Mouse (Mus musculus) splenic B cell, adult 2 months (primary cell): ENCODE results near the gene Hapln4.
"Not testable (repeated sequence)": the region's sequence is repeated elsewhere in the genome, so short reads cannot be mapped to it uniquely, and the experiment has no call there.

Experiments used
- DNase-seq: peaks from one replicate; pipeline ENCODE4 v3.0.0-alpha.2; 2011; ENCODE audit warnings: low read depth, low spot score
- H3K27me3 ChIP-seq: 2 replicates; pipeline ENCODE4 v1.6.1; 2012; ENCODE audit warnings: mild to moderate bottlenecking, low read length, moderate library complexity, mixed read lengths; ENCODE audit not compliant: control insufficient read depth, poor library complexity, insufficient read depth, severe bottlenecking
- H3K36me3 ChIP-seq: 2 replicates; pipeline ENCODE4 v1.6.1; 2012; ENCODE audit warnings: mild to moderate bottlenecking, low read length, moderate library complexity, mixed read lengths; ENCODE audit not compliant: control insufficient read depth, poor library complexity, insufficient read depth, severe bottlenecking

Hapln4 gene

DNA sequence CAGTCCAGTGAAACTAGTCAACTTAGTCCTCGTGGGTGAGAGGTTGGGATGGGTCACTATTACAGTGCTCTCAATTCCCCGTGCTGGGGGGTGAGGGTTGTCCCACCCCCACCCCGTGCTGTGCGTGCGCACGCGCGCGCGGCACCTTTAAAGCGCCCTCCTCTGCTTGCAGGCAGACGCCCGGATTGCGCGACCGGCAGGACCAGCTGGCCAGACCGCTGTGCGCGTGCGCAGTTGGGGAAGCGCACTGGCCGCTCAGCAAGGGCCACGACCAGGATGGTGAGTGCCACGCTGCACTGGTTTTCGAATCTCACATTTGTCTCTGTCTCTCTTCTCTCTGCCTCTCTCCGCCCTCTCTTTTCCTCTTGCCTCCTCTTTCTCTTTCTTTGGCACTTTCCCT is at the start of gene Hapln4:
Gene Hapln4 (plus strand): TSS at position 173 of the 400 bp plus-strand sequence.
- DNase-seq, result peak; percentile 53
- Histone ChIP-seq H3K36me3 (no peaks in the 10 kb centered on the region), H3K27me3 (no peaks in the 10 kb centered on the region; the same call in 1 of the 2 replicates)

- no peak for DNase-seq
- no peaks in the 10 kb centered on the region for H3K27me3 ChIP-seq
- no peaks in the 10 kb centered on the region; the same call in 1 of the 2 replicates for H3K36me3 ChIP-seq
Observed at GRCm38 (mm10) chr8:70037994-70038393, 45.3 kb upstream of the Hapln4 start.

DNA sequence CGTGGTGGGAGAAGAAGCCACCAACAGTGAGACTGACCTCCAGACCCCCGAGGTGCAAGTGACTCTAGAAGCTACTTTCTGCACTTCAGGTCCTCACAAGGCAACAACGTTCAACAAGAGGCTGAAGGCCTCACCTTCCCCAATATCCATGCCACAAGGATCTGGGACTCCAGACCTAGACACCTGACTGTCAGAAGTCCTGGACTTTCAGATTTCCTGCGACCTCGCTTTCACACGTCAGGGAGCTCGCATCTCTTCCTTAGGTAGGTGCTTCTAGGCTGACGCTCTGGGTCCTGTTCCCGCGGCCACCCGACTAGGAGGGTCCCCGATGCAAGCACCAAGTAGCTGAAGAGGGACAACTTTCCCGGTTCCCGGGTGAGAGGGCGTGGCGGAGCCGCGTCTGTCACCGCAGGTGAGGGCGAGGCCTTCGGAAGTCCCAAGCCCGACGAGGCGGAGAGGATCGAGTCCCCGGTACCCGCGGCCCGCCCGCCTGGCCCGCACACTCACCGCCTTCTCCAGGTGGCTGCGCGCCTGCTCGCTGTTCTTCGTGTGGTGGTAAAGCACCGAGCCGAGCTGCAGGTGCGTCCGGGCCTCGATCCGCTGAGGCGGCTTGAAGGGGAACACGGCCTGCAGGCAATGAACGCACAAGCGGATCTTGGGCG is 41.2 kb upstream of the Hapln4 start:
- no peak for DNase-seq
- H3K36me3 ChIP-seq, result no peaks in the 10 kb centered on the region; the same call in 1 of the 2 replicates
- H3K27me3 ChIP-seq, result no peaks in the 10 kb centered on the region

DNA sequence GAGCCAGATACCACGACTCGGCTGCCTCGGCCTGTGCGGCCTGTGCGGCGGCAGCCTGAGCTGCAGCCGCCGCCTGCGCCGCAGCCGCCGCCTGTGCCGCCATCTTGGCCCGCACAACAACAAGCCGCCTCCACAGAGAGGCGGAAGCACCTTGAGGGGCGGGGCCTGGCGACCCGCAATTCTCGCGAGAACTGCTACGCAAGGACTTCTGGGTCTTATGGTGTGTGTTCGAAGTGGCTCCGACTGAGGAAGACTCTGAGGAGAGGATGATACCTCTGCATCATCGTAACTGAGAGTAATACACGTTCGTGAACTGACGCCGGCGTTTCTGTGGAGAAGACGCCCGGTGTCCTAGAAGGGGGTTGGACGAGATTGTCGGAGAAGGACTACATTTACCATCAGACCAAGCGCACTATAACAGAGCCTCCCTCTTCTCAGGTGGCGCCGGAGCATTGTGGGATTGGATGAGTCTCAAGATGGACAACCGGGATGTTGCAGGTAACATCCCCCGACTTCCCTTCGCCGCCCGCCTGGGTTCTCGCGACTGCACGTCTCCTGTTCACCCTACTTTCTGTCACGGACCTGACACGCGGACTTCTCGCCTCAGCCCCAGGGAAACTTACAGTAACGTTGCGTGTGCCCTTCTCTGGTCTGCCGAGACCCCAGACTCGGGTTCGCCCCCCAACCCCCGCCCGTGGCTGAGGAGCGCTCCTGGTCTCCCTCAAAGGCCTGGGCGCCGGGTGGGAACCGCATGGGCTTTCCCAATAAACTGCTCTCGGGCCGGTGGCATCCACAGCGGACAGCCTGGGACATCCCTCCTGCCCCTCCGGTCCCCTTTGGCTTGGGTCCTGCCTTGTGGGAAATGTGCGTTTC is 40.4 kb upstream of the Hapln4 start, which contains the start of the genes Mau2 and Sugp1:
Gene Mau2 (minus strand): TSS at position 152 of the 873 bp plus-strand sequence.
Gene Sugp1 (plus strand): TSS at position 231 of the 873 bp plus-strand sequence.
- Histone ChIP-seq H3K36me3 (no peaks in the 10 kb centered on the region; the same call in 1 of the 2 replicates), H3K27me3 (no peaks in the 10 kb centered on the region)
- DNase-seq, result peak; percentile 98

- no peaks in the 10 kb centered on the region for H3K27me3 ChIP-seq
- no peaks in the 10 kb centered on the region for H3K36me3 ChIP-seq
- DNase-seq, result no peak
Observed at GRCm38 (mm10) chr8:70043996-70044395, 39.3 kb upstream of the Hapln4 start.

DNA sequence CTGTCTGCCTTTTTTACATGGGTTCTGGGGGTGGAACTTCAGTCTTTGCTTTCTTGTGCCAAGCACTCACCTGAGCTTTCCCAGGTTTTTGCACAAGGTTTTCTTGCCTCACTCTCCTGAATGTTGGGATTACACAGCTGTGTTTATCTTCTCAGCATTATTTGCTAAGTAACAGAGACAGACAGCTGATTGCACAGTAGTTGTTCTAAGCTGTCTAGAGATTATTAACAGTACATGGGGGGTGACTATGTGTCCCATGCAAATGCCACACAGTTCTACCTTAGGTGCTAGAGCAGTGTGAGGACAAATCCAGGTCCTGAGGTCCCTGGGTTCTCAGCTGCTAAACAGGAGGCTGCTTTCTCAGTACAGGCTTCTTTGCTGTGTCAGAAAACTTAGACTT is 33.6 kb upstream of the Hapln4 start:
- Histone ChIP-seq H3K36me3 (peaks cover 2% of the 10 kb centered on the region), H3K27me3 (no peaks in the 10 kb centered on the region)
- no peak for DNase-seq

DNA sequence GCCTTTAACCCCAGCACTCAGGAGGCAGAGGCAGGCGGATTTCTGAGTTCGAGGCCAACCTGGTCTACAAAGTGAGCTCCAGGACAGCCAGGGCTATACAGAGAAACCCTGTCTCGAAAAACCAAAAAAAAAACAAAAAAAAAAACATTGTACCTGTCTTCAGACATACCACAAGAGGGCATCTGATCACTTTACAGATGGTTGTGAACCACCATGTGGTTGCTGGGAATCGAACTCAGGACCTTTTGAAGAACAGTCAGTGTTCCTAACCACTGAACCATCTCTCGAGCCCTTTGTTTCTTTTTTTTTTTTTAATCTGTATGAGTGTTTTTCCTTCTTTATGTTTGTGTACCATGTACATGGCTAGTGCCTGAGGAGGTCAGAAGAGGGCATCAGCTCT is 32.8 kb upstream of the Hapln4 start:
- not testable (repeated sequence) for H3K27me3 ChIP-seq, H3K36me3 ChIP-seq, DNase-seq

GRCm38 (mm10) chr8:70057721-70058120 is 25.5 kb upstream of the Hapln4 start:
- no peak for DNase-seq
- Histone ChIP-seq H3K27me3 (no peaks in the 10 kb centered on the region), H3K36me3 (peaks cover 8% of the 10 kb centered on the region; the same call in 1 of the 2 replicates)

DNA sequence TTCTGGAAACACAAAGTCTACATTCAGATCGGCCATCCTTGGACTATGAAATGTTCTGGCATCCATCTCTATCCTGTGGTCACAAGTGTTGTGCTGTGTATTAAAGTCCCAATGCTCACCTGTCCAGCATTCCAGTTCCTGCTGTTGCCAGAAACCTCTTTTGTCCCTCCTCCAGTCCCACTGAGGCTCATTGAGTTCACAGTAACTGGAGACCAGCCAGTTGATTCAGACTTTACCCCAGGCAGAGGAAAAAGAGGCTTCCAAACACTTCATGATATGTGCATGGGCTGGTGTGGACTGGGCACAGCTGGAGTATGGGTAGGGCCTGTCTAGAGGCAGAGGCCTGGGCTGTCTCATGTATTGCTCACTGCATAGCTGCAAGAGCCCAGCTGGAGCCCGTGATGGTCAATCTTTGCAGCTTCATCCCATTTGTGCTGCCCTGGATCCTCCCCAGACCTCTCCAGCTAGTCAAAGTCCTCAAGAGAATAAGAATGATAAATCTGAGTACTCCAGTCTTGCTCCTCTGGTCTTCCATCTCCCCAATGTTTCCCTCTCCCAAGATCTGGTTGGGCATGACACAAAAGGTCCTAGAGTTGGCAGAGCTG is 11.3 kb upstream of the Hapln4 start:
- Histone ChIP-seq H3K27me3 (no peaks in the 10 kb centered on the region), H3K36me3 (no peaks in the 10 kb centered on the region)
- no peak for DNase-seq

GRCm38 (mm10) chr8:70072441-70073069 is 10.7 kb upstream of the Hapln4 start, which contains the start of gene Tm6sf2:
Gene Tm6sf2 (plus strand): TSS chr8:70072924.
- no peaks in the 10 kb centered on the region for H3K36me3 ChIP-seq
- DNase-seq, result no peak
- H3K27me3 ChIP-seq, result no peaks in the 10 kb centered on the region

DNA sequence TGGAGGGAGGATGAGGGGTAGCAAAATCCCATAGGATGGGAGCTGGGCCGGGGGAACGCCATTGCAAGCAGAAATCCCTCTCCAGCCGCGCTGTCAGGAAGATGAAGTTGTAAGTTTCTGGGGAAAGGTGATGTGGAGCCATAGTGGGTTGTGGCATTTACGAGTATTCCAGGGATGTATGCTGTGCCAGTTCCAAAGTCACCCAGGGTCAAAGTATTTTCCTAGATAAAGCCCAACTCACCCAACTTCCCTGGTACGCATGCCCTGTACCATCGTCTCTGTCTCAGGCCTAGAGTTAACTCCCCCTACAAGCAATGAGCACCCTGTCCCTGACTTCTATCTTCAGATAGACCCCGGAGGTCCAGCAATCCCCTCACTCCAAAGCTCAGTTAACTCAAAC is 10.1 kb upstream of the Hapln4 start:
- DNase-seq, result no peak
- H3K36me3 ChIP-seq, result no peaks in the 10 kb centered on the region
- no peaks in the 10 kb centered on the region for H3K27me3 ChIP-seq

DNA sequence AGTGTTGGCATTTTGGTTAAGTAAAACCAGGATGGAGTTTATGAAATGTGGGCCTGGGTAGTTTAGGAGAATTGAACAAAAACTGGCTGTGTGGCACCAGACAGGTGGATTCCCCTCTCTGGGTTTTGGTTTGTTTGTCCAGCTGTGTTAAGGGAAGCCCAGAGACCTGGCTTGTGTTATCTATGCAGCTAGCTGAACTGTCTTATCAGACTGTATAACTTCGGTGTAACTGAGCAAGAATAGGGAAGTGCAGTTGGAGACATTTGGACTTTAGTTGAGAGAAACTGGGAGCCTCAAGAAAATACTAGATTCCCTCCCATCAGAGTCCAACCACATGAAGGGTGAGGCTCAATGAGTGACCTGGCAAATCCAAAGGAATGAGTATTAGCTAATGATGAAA is 9.6 kb upstream of the Hapln4 start:
- no peaks in the 10 kb centered on the region for H3K36me3 ChIP-seq
- no peaks in the 10 kb centered on the region for H3K27me3 ChIP-seq
- DNase-seq, result no peak

GRCm38 (mm10) chr8:70081976-70082375 is 1.3 kb upstream of the Hapln4 start:
- H3K36me3 ChIP-seq, result no peaks in the 10 kb centered on the region
- DNase-seq, result no peak
- H3K27me3 ChIP-seq, result no peaks in the 10 kb centered on the region; the same call in 1 of the 2 replicates
